In genomic region chr13:59453045-59453444, GRCm38 (mm10) we compare ENCODE assay signal across 8 mouse cellular contexts.
DNase-seq lines count a peak whose midpoint lies in the region; ATAC-seq and TF ChIP-seq lines count a peak whose summit lies in the region.

No protein-coding gene starts in this region.

- no peak for TF ChIP-seq POLR2A in kidney, adult 2 months (IDR thresholded peaks at IDR 0.05; ENCODE audit: low read depth, low read length)

- H3K4me3 ChIP-seq in kidney, adult 2 months (ENCODE audit: insufficient read depth, low read depth, low read length), result no peak overlapping the region
- no peak overlapping the region for H3K4me3 ChIP-seq in lung, embryonic 16.5 days (ENCODE audit: low read length)

- H3K36me3 ChIP-seq in kidney, adult 2 months (ENCODE audit: control insufficient read depth, insufficient read depth, low read length), result no peaks in the 10 kb centered on the region
- H3K36me3 ChIP-seq in lung, embryonic 16.5 days (ENCODE audit: control insufficient read depth, insufficient read depth, low read length), result 0 out of 2 replicates have a peak, but pooled peaks cover 2% of the 10 kb centered on the region

- ATAC-seq in lung, embryonic 16.5 days (ENCODE audit: low read depth), result peak; percentile 64

- H3K9ac ChIP-seq in lung, embryonic 16.5 days (ENCODE audit: low read length), result no peak overlapping the region

- H3K27me3 ChIP-seq in kidney, adult 2 months (replicated peaks; ENCODE audit: control insufficient read depth, insufficient read depth, low read length), result no peaks in the 10 kb centered on the region
- H3K27me3 ChIP-seq in lung, embryonic 16.5 days (ENCODE audit: control insufficient read depth, insufficient read depth, low read depth, low read length), result no peaks in the 10 kb centered on the region

- peak; percentile 25 to 47 for DNase-seq in heart, adult 18-20 months
- no peak for DNase-seq in heart, adult 8-10 months (ENCODE audit: low spot score)
- peak; percentile 47 to 56 for DNase-seq in cerebellum, postnatal 25 days
- peak; percentile 89 for DNase-seq in kidney, adult 2 months
- no peak for DNase-seq in right cerebral cortex, postnatal 10 days (ENCODE audit: low spot score in 2 of 2)
- no peak for DNase-seq in ovary, postnatal 36 days (ENCODE audit: low spot score)
- no peak for DNase-seq in thymus, postnatal 25 days

- TF ChIP-seq CTCF in kidney, adult 2 months (conservative IDR thresholded peaks at IDR 0.05; ENCODE audit: insufficient read depth, insufficient read length, low read depth, low read length), result no peak

- 47% methylated on average over 2 of the region's 2 CpGs for WGBS in kidney, adult 2 months
- 44% methylated on average over 2 of the region's 2 CpGs for whole genome bisulfite sequencing in lung, embryonic 16.5 days

- H3K9me3 ChIP-seq in lung, embryonic 16.5 days (ENCODE audit: control insufficient read depth, low read length), result no peaks in the 10 kb centered on the region

- H3K4me2 ChIP-seq in lung, embryonic 16.5 days (ENCODE audit: low read depth, low read length), result no peak overlapping the region

- H3K4me1 ChIP-seq in kidney, adult 2 months (ENCODE audit: control insufficient read depth, insufficient read depth, low read length), result peaks cover 18% of the 10 kb centered on the region
- peaks cover 18% of the 10 kb centered on the region for H3K4me1 ChIP-seq in lung, embryonic 16.5 days (replicated peaks; ENCODE audit: control insufficient read depth, insufficient read depth, low read length)

- H3K27ac ChIP-seq in kidney, adult 2 months (ENCODE audit: insufficient read depth, low read depth, low read length), result peak overlapping the region; percentile 14; the same call in 1 of the 2 replicates
- H3K27ac ChIP-seq in lung, embryonic 16.5 days (ENCODE audit: low read length), result peak overlapping the region; percentile 1

Comparison
In these comparisons a context has a peak if more than half of its experiments do, and no peak if none do; other contexts are left out.
1. DNase-seq: peak in heart, adult 18-20 months (2 of 2), cerebellum, postnatal 25 days (2 of 2) and kidney, adult 2 months (single experiment); none in heart, adult 8-10 months (single experiment), right cerebral cortex, postnatal 10 days (0 of 2), ovary, postnatal 36 days (single experiment) and thymus, postnatal 25 days (single experiment).